Mouse (Mus musculus) embryonic facial prominence, embryonic 15.5 days (tissue): ENCODE results near the gene Gm47995. TPM values are rescaled to one million over a fixed set of nuclear protein-coding genes. Genes with fewer than 3 reads are reported as not detected.

ENCODE experiments used
- ATAC-seq: fragments of 200-750 bp; cut with Nextera tagmentation; 2 replicates; pipeline ENCODE4 v1.8.0; 2017; ENCODE audit warnings: low read depth, moderate TSS enrichment; ENCODE audit not compliant: insufficient number of reproducible peaks, low FRiP score, low TSS enrichment
- H3K27ac ChIP-seq: fragments of 300-500 bp; sonication (generic); replicated peaks from 2 replicates; pipeline ENCODE4 v1.5.1; 2015; ENCODE audit warnings: mild to moderate bottlenecking, inconsistent platforms
- H3K27me3 ChIP-seq: fragments of 300-500 bp; sonication (generic); 2 replicates; pipeline ENCODE4 v1.6.1; 2015; ENCODE audit warnings: inconsistent platforms
- H3K36me3 ChIP-seq: fragments of 300-500 bp; sonication (generic); 2 replicates; pipeline ENCODE4 v1.6.1; 2015; ENCODE audit warnings: mild to moderate bottlenecking, inconsistent platforms
- H3K4me1 ChIP-seq: fragments of 300-500 bp; sonication (generic); 2 replicates; pipeline ENCODE4 v1.6.1; 2015; ENCODE audit warnings: inconsistent platforms
- H3K4me2 ChIP-seq: fragments of 300-500 bp; sonication (generic); replicated peaks from 2 replicates; pipeline ENCODE4 v1.6.1; 2015; ENCODE audit warnings: mild to moderate bottlenecking, inconsistent platforms
- H3K4me3 ChIP-seq: fragments of 300-500 bp; sonication (generic); replicated peaks from 2 replicates; pipeline ENCODE4 v1.5.1; 2015; ENCODE audit warnings: mild to moderate bottlenecking, inconsistent platforms
- H3K9ac ChIP-seq: fragments of 300-500 bp; sonication (generic); 2 replicates; pipeline ENCODE4 v1.6.1; 2015; ENCODE audit warnings: inconsistent platforms
- H3K9me3 ChIP-seq: fragments of 300-500 bp; sonication (generic); replicated peaks from 2 replicates; pipeline ENCODE4 v1.6.1; 2016; ENCODE audit warnings: inconsistent platforms
- WGBS: fragments of 180-500 bp; shearing (Covaris S2); methylation state at CpG from one replicate; pipeline ENCODE4 v1.1.7; 2015; 5-methylcytosine and 5-hydroxymethylcytosine counted together
- polyA plus RNA-seq: library from polyadenylated mRNA; unstranded; fragments of >200 nt; fragmentation: Nextera tagmentation; extraction: Ambion mirVana; gene quantifications from 2 replicates; pipeline ENCODE4 v1.2.1, GENCODE M21; 2015

The Gm47995 gene
- polyA plus RNA-seq, 1 experiment from 2014 or later: not detected

DNA sequence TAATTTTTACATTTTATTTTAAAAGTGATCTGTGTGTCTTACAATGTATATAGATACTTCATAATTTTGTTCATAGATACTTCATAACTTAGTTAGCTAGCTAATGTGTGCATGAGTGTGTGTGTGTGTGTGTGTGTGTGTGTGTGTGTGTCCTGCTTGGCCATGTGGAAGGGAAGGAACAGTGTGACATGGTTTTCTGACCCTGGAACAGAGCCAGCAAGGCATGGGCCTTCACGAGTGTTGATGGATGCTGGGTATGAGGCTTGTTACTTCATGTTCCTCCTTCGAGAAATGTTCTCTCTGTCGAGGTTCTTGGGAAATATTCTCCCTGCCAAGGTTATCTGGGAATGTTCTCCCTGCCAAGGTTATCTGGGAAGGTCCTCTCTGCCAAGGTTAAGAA is 35.5 kb downstream of the Gm47995 start:
- Histone ChIP-seq H3K27ac (no peak overlapping the region), H3K27me3 (no peaks in the 10 kb centered on the region), H3K36me3 (no peaks in the 10 kb centered on the region), H3K9ac (no peak overlapping the region), H3K4me1 (peaks cover 8% of the 10 kb centered on the region; the same call in 1 of the 2 replicates), H3K4me3 (no peak overlapping the region), H3K9me3 (no peaks in the 10 kb centered on the region), H3K4me2 (no peak overlapping the region)
- 86% methylated on average over 3 of the region's 3 CpGs for WGBS
- ATAC-seq: no peak

DNA sequence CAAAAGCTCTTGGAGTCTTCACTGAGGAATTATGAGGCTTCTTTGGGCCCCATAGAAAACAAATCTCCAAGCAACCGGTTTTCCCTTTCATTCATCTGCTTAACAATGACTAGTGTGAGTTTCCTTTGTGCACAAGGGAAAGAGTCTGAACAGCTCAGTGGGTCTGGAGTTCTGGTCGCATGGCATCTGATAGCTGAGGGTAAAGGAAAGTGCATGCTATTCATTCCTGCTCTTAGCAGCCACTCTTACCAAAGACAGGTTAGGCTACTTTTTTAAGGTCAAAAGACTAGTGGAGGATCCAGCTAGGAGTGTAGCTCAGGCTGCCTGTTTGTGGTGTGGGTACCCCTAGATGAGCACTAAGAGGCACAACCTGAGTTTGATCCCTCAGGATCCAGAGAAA is 37.3 kb downstream of the Gm47995 start:
- no peaks in the 10 kb centered on the region for H3K36me3 ChIP-seq
- H3K27me3 ChIP-seq: no peaks in the 10 kb centered on the region
- peak overlapping the region; percentile 51; the same call in 1 of the 2 replicates for H3K27ac ChIP-seq
- 37% methylated on average over 2 of the region's 2 CpGs for WGBS
- no peak overlapping the region for H3K4me3 ChIP-seq
- no peak overlapping the region for H3K9ac ChIP-seq
- peaks cover 8% of the 10 kb centered on the region; the same call in 1 of the 2 replicates for H3K4me1 ChIP-seq
- no peak for ATAC-seq
- no peaks in the 10 kb centered on the region for H3K9me3 ChIP-seq
- no peak overlapping the region for H3K4me2 ChIP-seq

DNA sequence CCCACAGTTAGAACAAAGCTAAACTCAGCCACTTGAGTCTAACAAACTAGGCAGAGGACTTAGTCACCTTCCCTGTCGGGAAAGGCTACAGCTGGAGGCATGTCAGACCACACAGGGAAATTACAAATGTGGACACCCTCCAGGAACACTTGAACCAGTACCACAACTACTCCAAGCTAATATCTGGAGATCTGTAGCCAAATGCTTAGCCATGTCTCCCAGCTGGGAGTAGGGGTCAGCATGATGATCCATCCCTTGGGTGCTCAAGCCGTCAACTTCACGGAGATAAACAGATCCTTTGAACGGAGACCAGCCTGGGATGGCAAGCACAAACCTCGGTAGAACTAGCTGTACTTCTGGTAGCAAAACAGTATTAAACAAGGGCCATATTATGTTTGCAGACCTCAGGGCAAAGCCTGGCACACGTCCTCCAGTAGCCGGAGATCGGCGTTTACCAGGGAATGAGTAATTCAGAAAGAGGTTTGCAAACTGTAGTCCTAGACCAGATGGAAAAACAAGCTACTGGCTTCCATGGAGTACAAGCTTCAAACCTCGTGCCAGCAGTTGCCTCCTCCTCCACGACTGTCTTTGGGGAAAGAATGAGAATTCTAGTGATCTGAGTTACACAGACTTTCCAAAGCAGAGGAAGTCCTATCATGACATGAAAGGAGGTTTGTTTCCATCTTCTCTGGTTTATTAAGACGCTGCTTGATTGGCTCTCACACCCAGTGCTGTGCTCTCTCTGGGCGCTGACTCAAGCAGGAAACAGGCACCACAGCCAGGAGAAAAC is 38.1 kb downstream of the Gm47995 start:
- Histone ChIP-seq H3K4me3 (no peak overlapping the region), H3K36me3 (no peaks in the 10 kb centered on the region), H3K9me3 (no peaks in the 10 kb centered on the region), H3K27me3 (no peaks in the 10 kb centered on the region), H3K4me2 (no peak overlapping the region), H3K4me1 (peaks cover 8% of the 10 kb centered on the region; the same call in 1 of the 2 replicates), H3K27ac (peak overlapping the region; percentile 51; the same call in 1 of the 2 replicates), H3K9ac (no peak overlapping the region)
- WGBS: 38% methylated on average over 13 of the region's 13 CpGs
- 0 out of 2 replicates have a peak, but pooled peaks have one; percentile 24 for ATAC-seq

DNA sequence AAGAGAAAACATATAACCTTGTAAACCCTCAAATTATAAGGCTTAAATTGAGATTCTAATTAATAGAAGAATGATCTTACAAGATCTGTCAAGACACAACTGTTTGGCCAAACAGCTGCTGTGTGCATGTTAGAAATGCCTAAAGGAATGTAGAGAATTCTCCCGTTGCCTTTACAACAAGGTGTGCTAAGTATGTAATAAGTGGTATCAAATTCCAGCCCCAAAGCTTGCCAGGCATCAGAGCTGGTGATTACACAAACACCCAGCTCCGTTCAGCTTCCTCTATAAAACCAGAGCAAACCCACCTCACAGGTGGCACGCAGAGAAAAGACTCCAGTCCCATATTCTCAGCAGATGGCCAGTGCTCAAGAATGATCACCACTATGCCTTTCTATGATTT is 39.5 kb downstream of the Gm47995 start:
- Histone ChIP-seq H3K9me3 (no peaks in the 10 kb centered on the region), H3K27me3 (no peaks in the 10 kb centered on the region), H3K4me2 (no peak overlapping the region), H3K4me3 (no peak overlapping the region), H3K4me1 (peaks cover 8% of the 10 kb centered on the region; the same call in 1 of the 2 replicates), H3K36me3 (no peaks in the 10 kb centered on the region), H3K27ac (no peak overlapping the region), H3K9ac (no peak overlapping the region)
- 42% methylated on average over 3 of the region's 3 CpGs for WGBS
- ATAC-seq: no peak

DNA sequence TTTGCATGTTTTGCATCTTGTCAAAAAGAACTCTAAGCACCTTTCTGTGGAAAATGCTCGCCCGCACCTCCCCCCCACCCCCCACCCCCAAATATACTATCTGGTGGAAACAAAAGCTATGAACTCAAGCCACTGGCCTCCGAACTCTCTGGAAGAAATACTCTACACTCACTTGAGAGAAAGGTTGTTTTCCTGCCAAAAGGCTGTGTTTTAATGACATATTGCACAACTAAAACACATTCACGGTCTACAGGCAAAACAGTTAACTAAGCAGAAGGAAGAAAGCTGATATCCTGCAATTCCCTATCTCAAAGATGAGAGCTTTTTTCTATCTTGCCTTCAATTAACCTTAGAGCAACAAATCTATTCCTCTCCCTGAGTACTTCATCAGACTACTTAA is 45.1 kb downstream of the Gm47995 start:
- Histone ChIP-seq H3K9me3 (no peaks in the 10 kb centered on the region), H3K27me3 (no peaks in the 10 kb centered on the region), H3K4me1 (no peaks in the 10 kb centered on the region), H3K9ac (no peak overlapping the region), H3K36me3 (no peaks in the 10 kb centered on the region), H3K4me3 (no peak overlapping the region), H3K27ac (no peak overlapping the region), H3K4me2 (no peak overlapping the region)
- WGBS: 85% methylated on average over 4 of the region's 4 CpGs
- ATAC-seq: no peak

DNA sequence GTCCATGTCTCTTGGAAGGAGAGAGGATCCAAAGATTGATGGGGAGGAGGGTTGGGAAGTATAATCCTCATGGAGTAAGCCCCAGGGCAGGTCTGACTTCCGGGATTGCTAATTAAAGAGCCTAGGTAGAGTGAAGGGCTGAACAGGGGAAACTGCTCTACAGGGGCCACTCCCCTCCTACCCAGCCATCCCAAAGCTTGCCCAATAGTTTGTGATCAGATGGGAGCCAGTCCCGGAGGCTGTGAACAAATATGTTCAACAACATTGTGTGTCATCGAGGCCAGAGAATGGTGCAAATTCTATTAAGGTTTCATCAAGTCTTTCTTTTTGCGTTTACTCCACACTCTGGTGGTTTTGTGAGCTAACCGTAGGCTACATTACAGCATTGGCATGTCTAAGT is 45.8 kb downstream of the Gm47995 start:
- H3K9ac ChIP-seq: no peak overlapping the region
- no peaks in the 10 kb centered on the region for H3K9me3 ChIP-seq
- no peaks in the 10 kb centered on the region for H3K36me3 ChIP-seq
- H3K27ac ChIP-seq: no peak overlapping the region
- no peaks in the 10 kb centered on the region for H3K4me1 ChIP-seq
- no peak for ATAC-seq
- WGBS: 85% methylated on average over 5 of the region's 5 CpGs
- no peaks in the 10 kb centered on the region for H3K27me3 ChIP-seq
- no peak overlapping the region for H3K4me2 ChIP-seq
- no peak overlapping the region for H3K4me3 ChIP-seq

DNA sequence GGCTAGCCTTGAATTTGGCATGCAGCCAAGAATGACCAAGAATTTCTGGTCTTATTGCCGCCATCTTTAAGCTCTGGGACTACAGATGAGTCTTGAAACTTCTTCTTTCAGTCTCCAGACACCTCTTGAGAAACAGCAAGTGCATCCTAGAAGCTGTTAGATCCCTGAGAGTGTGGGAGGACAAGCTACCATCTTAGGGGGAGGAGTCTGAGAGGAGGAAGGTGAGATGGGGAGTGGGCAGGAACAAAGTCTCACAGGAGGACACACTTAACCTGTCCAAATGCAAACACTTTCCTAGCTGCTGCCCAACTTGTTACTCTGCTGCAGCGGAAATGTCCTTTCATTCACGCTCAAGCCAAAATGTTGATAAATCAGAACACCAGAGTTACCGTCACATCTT is 46.5 kb downstream of the Gm47995 start:
- 92% methylated on average over 4 of the region's 4 CpGs for WGBS
- ATAC-seq: no peak
- Histone ChIP-seq H3K4me3 (no peak overlapping the region), H3K27me3 (no peaks in the 10 kb centered on the region), H3K36me3 (no peaks in the 10 kb centered on the region), H3K27ac (no peak overlapping the region), H3K4me1 (no peaks in the 10 kb centered on the region), H3K9me3 (no peaks in the 10 kb centered on the region), H3K4me2 (no peak overlapping the region), H3K9ac (no peak overlapping the region)

DNA sequence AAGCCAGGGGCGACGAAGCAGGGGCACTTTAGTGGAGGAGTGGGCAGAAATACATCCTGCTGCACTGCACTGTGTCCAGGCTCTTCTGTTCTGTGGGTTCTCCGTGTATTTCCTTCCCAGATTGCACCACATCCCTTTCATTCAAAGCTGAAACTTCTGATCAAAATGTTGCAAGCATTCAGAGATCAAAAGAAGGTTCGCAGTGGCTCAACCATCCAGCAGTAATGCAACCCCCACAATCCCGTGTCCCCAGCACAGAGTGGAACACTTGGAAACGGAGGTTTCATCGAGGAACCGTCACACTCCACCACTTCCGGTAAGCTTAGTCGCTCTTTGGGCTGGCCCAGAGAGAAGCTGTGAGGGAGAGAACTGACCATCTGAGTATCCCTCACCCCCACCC is 46.9 kb downstream of the Gm47995 start:
- Histone ChIP-seq H3K36me3 (no peaks in the 10 kb centered on the region), H3K9me3 (no peaks in the 10 kb centered on the region), H3K4me2 (no peak overlapping the region), H3K9ac (no peak overlapping the region), H3K27me3 (no peaks in the 10 kb centered on the region), H3K27ac (no peak overlapping the region), H3K4me3 (no peak overlapping the region), H3K4me1 (no peaks in the 10 kb centered on the region)
- 81% methylated on average over 10 of the region's 10 CpGs for WGBS
- ATAC-seq: no peak

DNA sequence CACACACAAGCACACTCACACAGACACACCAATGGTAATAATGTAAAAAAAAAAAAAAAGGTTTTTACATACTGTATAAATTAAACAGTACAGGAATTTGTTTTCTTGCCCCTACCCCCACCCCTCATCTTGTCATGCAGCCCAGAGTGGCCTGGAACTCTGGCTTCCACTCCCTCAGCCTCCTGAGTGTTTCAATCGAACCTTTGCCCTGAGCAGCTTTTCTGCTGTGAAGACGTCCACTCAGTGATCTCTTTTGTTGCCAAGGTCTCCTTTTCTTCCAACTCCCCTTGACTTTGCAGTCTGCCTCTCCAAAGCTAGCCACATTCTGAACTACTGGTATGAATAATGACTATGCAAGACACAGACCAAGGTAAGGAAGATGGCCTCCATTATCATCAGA is 47.6 kb downstream of the Gm47995 start:
- Histone ChIP-seq H3K9ac (no peak overlapping the region), H3K4me3 (no peak overlapping the region), H3K4me2 (no peak overlapping the region), H3K27me3 (no peaks in the 10 kb centered on the region), H3K9me3 (no peaks in the 10 kb centered on the region), H3K36me3 (no peaks in the 10 kb centered on the region), H3K27ac (no peak overlapping the region), H3K4me1 (peaks cover 6% of the 10 kb centered on the region)
- WGBS: 70% methylated on average over 2 of the region's 2 CpGs
- ATAC-seq: no peak

Other genes starting within 250 kb of the Gm47995 start
- gene Hmcn1, start 205.0 kb upstream of the Gm47995 start, polyA plus RNA-seq: 26.4 and 27.2 TPM in 2 replicates
- gene Gm47985, start 15.9 kb upstream of the Gm47995 start, polyA plus RNA-seq: 0.16 TPM in 1 of 2 replicates, not detected in the other
- 0.28 and 0.44 TPM in 2 replicates for gene Gm8947, start 6.1 kb upstream of the Gm47995 start, polyA plus RNA-seq
- 0.21 TPM in 1 of 2 replicates, not detected in the other for gene 3110040M04Rik, start 5.7 kb downstream of the Gm47995 start, polyA plus RNA-seq
- gene Gm47996, start 11.7 kb downstream of the Gm47995 start, polyA plus RNA-seq: not detected in 2 replicates
- 256 and 268 TPM in 2 replicates for gene Ivns1abp, start 146.0 kb downstream of the Gm47995 start, polyA plus RNA-seq
- gene Swt1, start 230.0 kb downstream of the Gm47995 start, polyA plus RNA-seq: 24.2 and 26.7 TPM in 2 replicates
- 44.9 and 48.2 TPM in 2 replicates for gene Trmt1l, start 230.1 kb downstream of the Gm47995 start, polyA plus RNA-seq